Comparison of ENCODE assay signal across 9 mouse cellular contexts in the genomic region with DNA sequence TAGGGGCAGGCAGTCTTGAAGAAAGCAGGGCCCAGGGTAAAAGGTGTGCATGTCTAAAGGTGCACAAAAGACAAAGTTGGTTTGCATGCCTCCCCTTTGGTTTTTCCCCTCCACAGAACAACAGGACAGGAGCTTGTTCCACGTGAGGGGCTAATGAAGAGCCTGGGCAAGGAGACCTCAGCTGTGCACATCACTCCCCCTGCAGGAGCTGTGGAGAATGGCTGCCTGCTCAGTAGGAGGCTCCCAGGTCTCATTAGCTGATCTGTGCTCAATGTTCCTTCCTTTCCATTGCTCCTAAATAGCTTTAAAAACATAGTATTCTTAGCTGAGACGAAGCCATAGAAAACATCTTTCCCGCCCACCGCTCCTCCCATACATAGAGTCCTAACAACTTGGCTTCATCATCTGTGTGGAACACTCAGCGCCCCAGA. TPM values are rescaled to one million over a fixed set of nuclear protein-coding genes. Genes with fewer than 3 reads are reported as not detected.
DNase-seq lines count a peak whose midpoint lies in the region; ATAC-seq lines count a peak whose summit lies in the region.
"Had no signal": no experiment of that assay in that cellular context is flagged by ENCODE, and none has a peak within 500 bp of the region (broad histone marks: within the 10 kb centered on the region; RNA-seq: fewer than 3 reads in every experiment).

No protein-coding gene starts in this region.

- H3K4me3 ChIP-seq in heart, embryonic 10.5 days: no peak overlapping the region
- H3K4me3 ChIP-seq: myocyte had no signal

- H3K27me3 ChIP-seq in heart, embryonic 10.5 days (ENCODE audit: insufficient read depth, poor library complexity, severe bottlenecking): peaks cover 11% of the 10 kb centered on the region; the same call in 1 of the 2 replicates

- no peak overlapping the region for H3K27ac ChIP-seq in heart, embryonic 10.5 days

- peaks cover 28% of the 10 kb centered on the region for H3K4me1 ChIP-seq in heart, embryonic 10.5 days

- DNase-seq in heart, adult 8-10 months (ENCODE audit: low spot score): peak; percentile 35
- DNase-seq in heart, embryonic 10.5 days (ENCODE audit: low spot score): no peak
- peak; percentile 70 to 71 for DNase-seq in B cell, adult 2 months
- DNase-seq in adrenal gland, postnatal 10 days: peak; percentile 59
- DNase-seq in gastrocnemius, adult 18-20 months (ENCODE audit: low spot score): peak; percentile 47
- peak; percentile 70 to 78 for DNase-seq in kidney, postnatal 4 days
- peak; percentile 69 for DNase-seq in thymus, postnatal 0 days (ENCODE audit: low spot score)

- no peaks in the 10 kb centered on the region for H3K9me3 ChIP-seq in heart, embryonic 10.5 days

- 62% methylated on average over 5 of the region's 5 CpGs for WGBS in heart, embryonic 10.5 days

- 0 out of 2 replicates have a peak, but pooled peaks cover 4% of the 10 kb centered on the region for H3K36me3 ChIP-seq in heart, embryonic 10.5 days

- peak; percentile 89 for ATAC-seq in megakaryocyte progenitor cell, adult 5-6 weeks (replicated peaks; ENCODE audit: poor library complexity)

RNA-seq across cellular contexts. Expression of a gene that starts 6.3 kb away (rescaled TPM):
- under 1 TPM; 0.14 to 0.72 (median 0.22) TPM for total RNA-seq in heart, adult 8-10 months (2022)
- 7.2 and 8.3 TPM in 2 replicates for polyA plus RNA-seq in heart, embryonic 10.5 days (2016; fragmentation: Nextera tagmentation; extraction: Ambion mirVana)
- total RNA-seq in adrenal gland, postnatal 10 days (2021): 1 to 10 TPM in 1 of 2 experiments, under 1 TPM in 1; 0.69 to 1.0 TPM
- total RNA-seq in gastrocnemius, adult 18-20 months (2021): under 1 TPM in 1 of 2 experiments, not detected in 1; 0.40 TPM
- total RNA-seq in megakaryocyte progenitor cell, adult 5-6 weeks (2015): not detected in 2 replicates
- total RNA-seq in megakaryocyte progenitor cell, adult 5-6 weeks (2017): not detected in 2 replicates
- polyA plus RNA-seq in thymus, postnatal 0 days (2015; fragmentation: Nextera tagmentation; extraction: Ambion mirVana): 1.0 and 2.6 TPM in 2 replicates
